Mouse (Mus musculus) lung, adult 18-20 months (tissue): ENCODE measurements around the gene Mpped2.
A peak's percentile ranks its signal among the peaks of the same experiment; 100 is the strongest.

Experiments used
- DNase-seq, 2 experiments: peaks; one replicate each; pipeline ENCODE4 v3.0.0; 2022; ENCODE audit warnings: mixed read lengths in 2 of 2

The Mpped2 gene

DNA sequence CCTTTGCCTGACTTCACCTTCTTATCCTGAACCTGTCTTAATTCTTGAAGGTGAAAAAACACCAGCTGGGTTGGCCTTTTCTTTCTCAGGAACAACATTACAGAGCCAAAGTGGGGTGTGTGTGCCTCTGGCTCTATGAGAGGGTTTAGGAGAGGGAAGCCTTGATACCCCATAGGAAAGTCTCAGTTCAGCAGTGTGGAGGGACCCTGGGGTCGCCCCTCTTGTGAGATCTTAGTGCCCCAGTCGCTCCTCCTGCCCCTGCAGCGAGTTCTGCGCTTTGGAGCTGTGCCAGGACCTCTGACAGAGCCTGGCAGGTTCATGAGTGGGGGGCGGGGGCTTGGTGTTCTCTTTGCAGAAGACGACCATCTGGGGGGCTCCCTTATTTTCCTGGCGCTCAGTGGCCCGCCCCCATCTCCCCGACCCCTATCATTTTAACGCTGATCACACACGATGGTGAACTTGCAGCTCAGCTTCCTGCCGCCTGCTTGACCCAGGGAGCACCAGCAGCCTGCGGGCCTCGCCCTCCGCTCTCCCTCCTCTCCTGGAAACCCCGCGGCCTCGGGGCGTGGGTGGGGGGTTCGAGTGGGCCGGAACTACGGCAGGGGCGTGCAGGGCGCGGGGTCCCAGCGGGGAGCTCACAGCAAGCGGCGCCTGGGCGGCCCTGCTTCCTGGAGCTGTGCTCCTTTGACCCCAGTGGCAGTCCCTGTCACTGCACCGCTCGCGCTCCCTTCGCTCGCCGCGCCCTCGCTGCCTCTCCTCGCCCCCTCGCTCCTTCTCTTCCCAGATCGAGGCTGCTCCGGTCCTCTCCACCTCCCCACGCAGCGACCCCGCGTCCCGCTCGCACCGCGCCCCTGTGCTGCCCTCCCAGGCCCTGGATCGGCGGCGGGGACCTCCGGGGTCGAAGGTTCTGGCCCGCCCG lies at the start of gene Mpped2:
Gene Mpped2 (plus strand): TSS at position 487 of the 919 bp plus-strand sequence.
- peak; percentile 14 to 32 for DNase-seq

DNA sequence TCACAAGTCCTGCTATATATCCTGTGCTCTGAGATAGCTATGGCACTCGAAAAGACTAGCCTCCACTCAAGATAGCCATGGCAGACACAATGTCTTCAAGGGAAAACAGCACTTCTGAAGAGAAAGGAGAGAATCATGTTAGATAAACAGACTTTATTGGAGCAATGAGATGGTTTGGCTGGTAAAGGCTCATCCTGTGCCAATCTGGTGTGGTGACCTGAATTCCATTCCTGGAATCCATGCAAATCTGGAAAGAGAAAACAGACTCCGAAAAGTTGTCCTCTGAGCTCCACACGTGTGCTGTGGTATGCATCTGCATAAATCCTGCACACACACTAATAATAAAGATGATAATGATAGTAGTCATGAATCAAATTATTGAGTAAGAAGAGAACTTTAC lies 48.3 kb upstream of the Mpped2 start:
- no peak for DNase-seq

DNA sequence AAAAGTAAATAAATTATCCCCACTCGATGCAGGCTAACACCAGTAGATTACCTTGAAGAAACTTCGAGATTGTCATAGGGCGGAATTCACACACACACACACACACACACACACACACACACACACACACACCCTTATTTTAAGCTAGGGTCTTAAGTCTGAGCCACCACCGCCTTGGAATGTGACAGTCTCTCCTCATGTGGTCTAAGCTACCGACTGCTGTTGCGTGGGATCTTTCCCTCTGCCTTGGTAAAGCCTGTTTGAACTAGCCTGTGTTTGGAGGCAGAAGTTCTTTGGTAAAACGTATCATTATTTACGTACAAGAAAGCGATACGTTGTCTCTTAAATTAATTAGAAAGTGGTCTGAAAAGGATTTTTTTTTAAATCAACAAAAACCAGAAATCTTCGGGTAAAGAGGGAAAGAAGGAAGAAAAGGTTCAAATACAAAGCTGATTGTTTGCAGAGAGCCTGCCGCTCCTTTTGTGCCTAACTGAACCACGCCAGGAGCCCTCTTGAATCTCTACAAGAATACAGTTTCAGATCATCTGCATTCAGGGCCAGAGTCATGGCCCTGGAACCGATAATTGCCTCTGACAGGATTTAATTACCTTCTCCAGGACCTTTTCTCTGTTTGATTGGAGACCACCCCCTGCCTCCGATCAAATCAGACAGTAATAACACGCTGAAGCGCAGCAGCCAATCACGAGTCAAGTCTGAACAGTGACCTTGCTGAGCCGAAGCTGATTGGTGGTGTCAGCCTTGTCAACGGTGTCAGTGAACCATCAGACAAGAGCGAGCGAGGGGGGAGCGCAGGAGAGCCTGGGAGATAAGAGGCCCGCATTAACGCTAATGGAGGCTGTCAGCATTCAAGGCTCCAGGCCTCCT lies 43.1 kb upstream of the Mpped2 start:
- DNase-seq = peak; percentile 60 to 71

DNA sequence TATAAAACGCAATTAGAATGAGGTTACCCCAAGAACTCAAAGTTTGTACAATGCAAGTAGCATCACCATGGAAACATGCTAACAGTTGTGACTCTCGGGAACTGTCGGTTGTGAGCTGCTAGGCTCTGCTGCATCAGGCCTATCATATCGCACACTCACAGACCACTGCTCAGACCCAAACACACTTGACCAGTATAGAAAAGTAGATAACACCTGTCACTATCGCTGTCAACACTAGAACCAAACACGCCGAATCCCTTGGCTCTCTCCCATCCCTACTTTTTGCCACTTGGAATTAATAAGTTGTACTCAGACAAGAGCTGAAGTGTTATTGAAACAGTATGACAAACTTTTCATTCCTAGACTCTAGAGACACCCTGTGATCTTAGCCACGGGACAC lies 40.9 kb upstream of the Mpped2 start:
- no peak for DNase-seq

DNA sequence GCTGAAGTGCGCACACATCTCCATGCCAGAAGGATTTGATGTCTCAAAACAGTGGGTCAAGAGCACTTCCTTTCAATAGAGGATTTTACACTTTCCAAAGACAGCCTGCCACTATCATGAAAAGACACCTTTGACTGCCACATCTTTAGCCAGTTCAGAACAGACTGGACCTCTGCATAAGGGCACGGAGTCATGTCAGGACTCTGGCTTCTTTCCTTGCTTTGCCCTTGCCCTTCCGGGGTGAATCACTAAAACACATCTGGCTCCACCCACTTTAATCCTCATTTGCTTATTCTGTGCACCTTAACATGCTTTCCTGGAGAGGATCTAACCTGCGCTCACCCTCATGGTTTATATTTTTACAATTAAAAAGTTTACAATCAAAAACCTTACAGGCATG lies 40.3 kb upstream of the Mpped2 start:
- no peak for DNase-seq

DNA sequence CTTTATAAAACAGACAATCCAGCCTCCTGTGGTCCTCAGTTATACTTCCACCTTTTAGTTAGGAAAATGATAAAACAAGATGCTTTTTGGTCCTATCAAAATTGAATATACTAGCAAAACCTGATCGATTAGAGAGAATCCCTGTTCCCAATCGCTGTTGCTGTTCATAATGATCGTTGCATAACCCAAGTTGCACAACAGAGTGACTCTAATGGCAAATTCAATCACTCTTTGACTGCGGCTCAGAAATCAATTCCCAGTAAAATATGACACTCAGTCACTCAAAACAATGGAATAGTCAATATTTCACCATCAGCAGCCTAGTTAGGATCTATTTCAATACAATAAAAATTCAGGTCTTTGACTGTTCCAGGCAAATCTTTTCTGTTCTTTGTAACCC lies 39.8 kb upstream of the Mpped2 start:
- no peak for DNase-seq

DNA sequence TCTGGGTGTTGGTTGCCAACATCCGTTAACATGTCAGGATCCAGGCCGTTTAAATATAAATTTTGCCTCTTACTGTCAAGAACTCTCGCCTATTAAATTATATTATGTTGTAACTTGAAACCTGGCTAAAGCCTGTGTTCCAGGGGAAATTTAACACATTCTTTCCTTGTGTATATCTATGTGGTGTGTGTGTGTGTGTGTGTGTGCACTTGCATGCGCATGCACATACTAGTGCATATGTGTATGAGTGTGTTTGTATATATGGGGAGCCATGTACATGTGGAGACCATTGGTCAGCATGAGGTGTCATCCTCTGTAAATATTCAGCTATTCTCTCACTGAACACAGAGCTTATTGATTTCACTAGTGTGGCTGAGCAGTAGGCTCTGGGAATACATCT lies 37.8 kb upstream of the Mpped2 start:
- DNase-seq = no peak

DNA sequence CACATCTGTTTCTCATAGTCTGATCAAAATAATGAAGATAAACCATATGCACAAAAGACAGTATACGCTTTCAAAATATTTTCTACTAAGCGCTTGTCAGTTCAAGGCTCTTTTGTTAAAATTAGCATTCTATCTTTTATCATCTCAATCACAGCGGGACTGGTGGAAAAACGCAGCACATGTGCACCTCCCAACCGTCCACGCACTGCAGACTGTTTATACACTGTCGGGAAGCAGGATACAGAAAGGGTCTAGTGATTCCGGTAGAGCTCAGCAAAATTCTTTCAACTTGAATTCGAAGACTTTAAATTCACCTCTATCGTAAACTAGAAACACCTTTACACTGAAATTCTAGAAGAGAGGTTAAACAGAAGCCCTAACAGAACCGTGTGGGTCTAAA lies 27.8 kb upstream of the Mpped2 start:
- no peak for DNase-seq

DNA sequence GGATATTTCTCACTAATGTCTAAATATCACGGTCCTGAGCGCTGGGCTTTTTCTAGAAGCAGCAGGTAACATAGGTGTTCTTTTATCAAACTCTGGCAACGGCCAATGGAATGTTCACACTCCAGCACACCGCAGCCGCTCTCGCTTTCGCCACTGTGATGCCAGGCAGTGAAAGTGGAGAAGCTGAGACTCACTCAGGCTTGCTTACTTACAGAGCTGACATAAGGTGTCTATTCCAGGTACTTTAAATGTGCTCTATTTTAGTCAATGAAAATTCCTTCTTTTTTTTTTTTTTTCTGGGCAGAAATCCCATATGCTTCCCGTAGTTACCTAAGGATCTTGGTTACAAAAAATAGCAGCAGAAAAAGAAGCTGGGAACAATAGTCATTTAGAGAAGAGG lies 18.8 kb upstream of the Mpped2 start:
- no peak for DNase-seq

DNA sequence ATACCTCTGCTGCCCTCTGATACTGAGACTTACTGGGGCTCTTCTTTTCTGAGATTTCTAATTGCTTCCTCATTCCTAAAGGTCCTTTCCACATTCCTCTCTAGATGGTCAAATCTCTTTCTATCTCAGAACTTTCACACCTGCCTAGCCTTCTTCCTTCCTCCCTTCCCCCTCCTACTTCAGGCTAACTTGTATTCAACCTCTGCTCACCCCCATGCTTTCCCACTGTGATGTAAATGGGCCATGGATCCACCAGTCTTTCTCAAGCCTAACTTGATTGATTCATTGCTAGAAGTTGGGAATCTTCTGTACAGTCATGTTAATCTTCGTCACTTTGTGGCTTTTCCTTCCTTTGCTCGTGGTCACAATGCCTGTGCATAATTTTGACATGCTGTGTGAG lies 15.6 kb upstream of the Mpped2 start:
- DNase-seq = no peak

DNA sequence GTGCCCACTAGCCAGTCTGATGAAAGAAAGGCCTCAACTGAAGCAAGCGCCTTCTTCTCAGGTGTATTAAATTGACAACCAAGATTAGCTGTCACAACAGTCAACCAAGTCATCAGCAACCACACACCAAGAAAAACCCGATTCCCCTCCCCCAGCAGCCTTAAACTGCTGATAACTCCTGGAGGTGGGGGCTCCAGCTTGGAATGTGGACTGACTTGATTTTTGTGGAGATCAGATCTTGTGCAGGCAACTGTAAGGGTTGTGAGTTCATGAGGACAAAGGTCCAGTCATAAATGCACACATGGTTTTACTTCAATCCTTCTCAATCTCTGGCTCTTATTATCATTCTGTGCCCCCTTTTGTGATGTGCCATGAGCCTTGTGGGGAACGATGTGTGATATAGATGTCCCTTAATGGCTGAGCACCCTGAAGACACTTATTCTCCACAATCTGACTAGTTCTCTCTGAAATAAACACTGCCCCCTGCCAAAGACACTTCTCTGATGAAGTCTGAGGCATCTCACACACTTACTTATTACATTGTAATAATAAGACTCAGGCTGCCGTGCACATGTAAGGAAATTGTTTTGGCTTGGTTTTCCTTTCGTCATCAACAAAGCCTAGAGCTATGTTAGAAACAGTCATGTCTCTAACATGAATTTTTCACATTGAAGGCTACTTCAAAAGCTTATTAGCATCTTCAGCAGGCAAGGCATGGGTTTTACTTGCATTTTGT lies 13.2 kb upstream of the Mpped2 start:
- DNase-seq = no peak

DNA sequence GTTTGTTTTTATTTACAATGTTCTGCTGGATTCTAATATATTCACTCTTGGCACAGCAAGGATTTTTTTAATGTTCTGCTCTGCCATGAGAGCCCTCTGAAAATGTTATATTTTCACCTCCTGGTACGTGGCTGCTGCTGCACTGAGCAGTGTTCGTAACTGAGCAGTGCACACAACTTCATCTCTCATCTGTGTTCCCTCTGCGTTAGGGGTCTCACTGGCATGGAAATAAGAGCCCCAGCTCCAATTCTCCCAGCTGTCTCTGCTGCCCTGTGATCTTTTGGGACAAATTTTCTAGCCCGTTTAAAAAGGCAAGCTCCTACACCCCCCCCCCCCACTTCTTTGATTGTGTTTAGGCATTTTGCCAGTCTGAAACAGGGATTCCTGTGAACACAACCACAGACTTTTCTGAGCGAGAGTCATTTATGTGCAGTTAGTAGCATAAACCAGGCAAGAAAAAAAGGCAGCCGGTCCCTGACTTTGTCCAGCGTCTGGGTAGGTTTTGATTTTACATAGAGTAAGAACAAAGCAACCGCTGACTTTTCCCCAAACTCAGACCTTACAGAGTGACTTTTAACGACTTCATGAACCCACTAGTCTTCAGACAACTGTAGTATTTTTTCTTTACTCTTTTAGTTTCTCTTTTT lies 9.8 kb upstream of the Mpped2 start:
- no peak for DNase-seq

DNA sequence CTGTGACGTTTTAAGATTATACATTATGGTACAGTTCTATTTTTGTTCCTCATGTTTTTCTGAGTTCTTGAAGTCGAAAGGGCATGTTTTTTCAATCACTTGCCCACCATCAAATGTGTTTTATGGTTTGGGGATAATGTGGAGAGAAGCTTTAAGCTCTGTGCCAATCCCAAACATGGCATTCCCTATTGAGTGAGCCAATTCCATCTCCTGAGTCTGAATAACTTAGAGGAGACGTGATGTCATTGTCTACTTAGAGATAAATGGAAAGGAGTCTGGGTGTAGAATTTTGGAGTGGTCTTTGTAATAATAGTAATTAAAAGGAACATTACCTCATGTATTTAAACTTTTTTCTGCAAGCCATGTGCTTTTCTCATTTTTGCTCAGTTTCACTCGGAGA lies 9.2 kb upstream of the Mpped2 start:
- DNase-seq = no peak

DNA sequence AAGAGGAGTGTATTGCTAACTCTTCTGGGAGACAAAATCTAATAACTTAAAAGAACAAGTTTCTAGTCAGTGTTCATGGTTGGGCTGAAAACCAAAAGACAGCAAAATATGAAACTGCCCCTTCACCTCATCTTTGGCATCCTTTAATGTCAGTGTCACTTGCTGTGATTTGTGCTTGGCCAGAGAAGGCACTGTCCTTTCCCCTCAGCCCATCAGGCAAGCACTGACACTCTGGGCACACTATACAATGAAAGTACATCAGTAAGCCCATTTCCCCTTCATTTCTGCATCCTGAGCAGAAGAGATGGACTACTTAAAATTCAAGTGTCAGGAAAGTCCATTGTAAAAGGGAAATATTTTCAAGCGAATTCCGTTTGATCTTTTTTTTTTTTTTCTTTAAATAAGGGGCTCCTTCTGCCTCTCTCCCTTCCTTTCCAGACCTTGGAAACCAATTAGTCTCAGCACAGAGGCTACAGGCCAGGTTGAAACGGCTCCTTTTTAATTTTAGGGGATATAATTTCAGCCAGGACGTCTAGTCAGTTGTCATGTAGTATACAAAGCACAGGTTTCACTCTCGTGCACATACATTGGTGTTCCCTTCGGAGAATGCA lies 1.2 kb upstream of the Mpped2 start:
- DNase-seq = no peak

DNA sequence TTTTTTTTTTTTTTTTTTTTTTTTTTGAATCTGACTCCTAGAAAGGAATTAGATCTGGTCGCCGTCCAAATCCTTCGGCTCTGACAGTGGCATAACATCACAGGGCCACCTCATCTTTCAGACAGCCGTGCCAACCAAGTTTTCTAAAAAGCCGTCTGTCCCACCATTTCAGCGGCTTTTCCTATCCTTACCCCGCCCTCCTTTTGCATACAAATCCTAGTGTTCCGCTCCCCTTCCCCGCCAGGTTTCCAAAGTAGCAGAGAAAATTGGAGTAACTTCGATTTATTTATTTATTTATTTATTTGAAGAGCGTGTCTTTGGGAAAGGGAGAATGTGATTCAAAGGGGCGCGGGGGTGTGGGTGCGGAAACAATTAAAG lies 675 bp upstream of the Mpped2 start:
- no peak for DNase-seq

DNA sequence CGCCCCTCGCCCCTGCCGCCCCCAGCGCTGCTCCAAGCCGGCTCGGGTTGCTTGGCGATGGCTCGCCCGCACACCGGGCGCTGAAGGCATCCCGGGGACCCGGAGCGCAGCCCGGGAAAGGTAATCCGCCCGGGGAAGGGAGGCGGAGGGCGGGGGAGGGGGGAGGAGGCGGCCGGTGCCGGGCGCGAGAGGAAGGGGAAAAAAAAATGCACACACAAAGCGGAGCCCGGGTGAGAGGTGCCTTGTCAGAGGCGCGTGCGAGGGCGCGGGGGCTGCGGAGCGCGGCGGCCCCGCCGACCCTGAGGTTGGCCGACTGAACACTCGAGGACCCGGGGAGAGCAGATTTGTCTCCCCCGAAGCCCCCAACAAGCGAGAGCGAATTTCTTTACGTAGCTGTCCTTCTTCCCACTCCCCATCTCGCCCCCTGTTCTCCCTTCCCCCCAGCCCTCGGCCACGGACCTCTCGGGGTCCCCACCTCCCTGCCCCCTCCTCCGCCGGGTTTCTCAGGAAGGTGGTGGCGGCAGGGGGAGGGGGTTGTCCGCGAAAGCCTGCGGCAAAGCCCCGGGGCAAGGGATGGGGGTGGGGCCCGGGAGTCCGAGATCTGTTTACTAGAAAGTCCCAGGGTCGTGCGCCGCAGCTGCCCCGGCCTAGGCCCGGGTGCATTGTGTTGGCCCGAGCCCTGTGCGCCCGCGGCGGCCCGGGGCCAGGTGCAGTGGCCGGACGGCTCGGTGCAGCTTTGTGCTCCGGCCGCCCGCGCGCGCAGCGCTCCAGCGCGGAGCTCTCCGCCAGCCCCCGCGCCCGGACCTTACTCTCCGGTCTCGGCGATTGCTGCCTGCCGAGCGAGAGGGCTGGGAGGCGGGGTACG lies 865 bp downstream of the Mpped2 start:
- DNase-seq = peak; percentile 5 to 16

DNA sequence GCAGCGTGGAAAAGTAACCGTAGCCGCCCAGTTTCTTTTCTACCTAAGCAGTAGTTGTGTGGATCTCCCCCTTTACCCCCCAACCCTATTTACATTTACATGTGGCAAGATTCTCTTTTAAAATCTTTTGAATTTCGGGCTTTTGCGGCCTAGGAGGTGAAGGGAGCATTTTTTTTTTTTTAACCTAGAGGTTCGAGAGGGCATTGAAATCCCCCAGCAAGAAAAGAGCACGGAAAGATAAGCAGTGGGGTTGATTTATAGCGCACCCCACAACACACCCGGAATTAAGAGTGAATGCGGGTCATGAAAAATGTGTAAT lies 1.5 kb downstream of the Mpped2 start:
- no peak for DNase-seq

DNA sequence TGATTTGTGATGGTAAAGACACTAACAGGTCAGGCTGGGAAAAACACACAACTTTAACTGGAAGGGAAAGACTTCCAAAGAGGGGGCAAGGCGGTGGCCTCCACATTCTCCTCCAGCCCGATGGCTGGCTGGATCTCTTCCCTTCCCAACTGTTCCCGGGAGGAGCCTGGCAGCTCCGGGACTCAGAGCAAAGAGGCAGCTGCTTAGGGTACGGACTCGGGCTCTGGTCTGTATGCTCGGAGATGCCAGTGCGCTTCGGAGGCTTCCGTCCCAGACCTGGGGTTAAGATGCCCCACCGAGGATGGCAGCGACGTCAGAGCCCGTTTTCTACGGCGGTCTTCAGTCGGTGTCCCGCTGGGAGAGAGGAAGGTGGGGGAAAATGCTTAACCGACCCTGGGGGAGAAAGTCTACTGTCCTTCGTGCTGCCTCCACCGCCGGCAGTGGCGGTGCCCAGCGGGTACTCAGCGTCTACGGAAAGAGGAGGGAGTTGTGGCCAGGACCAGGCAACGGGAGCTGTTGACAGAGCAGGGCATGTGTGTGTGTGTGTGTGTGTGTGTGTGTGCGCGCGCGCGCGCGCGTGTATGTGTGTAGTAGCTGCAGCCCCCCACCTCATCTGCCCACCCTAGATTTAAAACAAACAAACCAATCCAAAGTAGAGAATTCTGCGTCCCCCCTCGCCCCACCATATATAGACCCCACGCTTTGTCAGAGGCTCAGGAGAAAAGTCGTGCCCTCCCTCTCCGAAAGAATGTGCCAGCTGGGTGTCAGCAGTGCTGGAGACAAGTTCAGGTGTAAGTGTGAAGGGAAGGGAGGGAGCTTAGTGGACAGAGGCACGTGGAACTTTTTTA lies 2.0 kb downstream of the Mpped2 start:
- DNase-seq = peak; percentile 6 to 24

DNA sequence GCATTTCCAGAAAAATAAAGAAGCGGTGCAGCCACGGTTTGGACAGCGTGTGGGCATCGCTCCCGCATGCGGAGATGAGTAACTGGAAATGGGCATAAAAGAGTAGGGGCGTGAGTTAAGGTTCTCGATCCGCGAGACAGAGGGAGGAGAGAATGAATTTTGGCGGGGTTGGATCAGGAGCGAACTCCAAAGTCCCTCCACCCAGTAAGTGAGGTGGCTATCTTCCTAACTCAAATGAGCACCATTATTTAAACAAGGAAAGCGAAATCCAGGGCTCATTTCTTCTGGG lies 2.6 kb downstream of the Mpped2 start:
- DNase-seq = no peak

DNA sequence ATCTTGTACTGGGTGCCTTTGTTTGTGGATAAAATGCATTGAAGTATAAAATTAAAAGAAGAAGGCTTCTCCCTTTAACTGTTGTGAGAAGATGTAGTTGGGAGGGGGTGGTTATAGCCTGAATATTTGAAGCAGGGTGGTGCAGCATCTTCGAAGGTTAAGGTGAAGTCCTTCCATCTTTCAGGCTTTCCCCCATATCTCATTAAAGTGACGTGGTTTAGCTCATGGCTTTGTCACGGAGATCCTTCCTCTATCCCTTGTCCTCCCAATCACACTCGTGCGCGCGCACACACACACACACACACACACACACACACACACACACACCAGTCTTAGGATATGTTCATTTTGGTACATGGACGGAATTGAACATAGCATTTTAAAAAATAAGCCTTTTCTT lies 3.3 kb downstream of the Mpped2 start:
- no peak for DNase-seq

DNA sequence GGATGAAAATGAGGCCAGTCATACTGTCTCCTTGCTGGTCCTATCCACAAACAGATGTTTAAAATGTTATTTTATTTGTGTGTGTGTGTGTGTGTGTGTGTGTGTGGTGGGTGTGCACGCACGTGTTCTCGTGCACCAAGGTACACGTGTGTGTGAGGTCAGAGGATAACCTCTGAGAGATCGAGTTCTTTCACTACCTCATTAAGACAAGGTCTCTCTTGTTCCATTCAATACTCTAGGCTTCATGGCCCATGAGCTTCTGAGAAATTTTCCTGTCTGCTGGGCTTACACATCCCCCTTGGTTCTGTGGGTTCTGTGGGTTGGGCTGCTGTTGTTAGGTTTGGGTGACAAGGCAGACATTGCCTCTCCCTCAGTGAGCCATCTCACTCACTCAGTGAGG lies 12.6 kb downstream of the Mpped2 start:
- no peak for DNase-seq
